Mouse (Mus musculus) limb, embryonic 14.5 days (tissue): ENCODE measurements around the gene Palld. TPM values are rescaled to one million over a fixed set of nuclear protein-coding genes. Genes with fewer than 3 reads are reported as not detected.

Experiments
- ATAC-seq: fragments of 200-750 bp; cut with Nextera tagmentation; 2 replicates; pipeline ENCODE4 v1.8.0; 2017; ENCODE audit warnings: low read depth, moderate number of reproducible peaks, moderate TSS enrichment; ENCODE audit not compliant: low FRiP score
- DNase-seq: peaks from one replicate; pipeline ENCODE4 v3.0.0-alpha.2; 2015; ENCODE audit warnings: low spot score
- H3K27ac ChIP-seq: fragments of 300-500 bp; sonication (generic); replicated peaks from 2 replicates; pipeline ENCODE4 v1.5.1; 2014; ENCODE audit warnings: low read depth, mild to moderate bottlenecking, low read length, moderate library complexity, mixed read lengths
- H3K27me3 ChIP-seq: fragments of 300-500 bp; sonication (generic); 2 replicates; pipeline ENCODE4 v1.6.1; 2014; ENCODE audit warnings: low read length, mixed read lengths; ENCODE audit not compliant: control insufficient read depth, insufficient read depth
- H3K36me3 ChIP-seq: fragments of 300-500 bp; sonication (generic); 2 replicates; pipeline ENCODE4 v1.6.1; 2014; ENCODE audit warnings: mild to moderate bottlenecking, low read length, moderate library complexity, mixed read lengths; ENCODE audit not compliant: control insufficient read depth, insufficient read depth
- H3K4me1 ChIP-seq: fragments of 300-500 bp; sonication (generic); 2 replicates; pipeline ENCODE4 v1.6.1; 2014; ENCODE audit warnings: antibody characterized with exemption, low read length, mixed read lengths; ENCODE audit not compliant: control insufficient read depth, insufficient read depth
- H3K4me2 ChIP-seq: fragments of 300-500 bp; sonication (generic); replicated peaks from 2 replicates; pipeline ENCODE4 v1.6.1; 2014; ENCODE audit warnings: low read depth, mild to moderate bottlenecking, low read length, moderate library complexity; ENCODE audit not compliant: severe bottlenecking
- H3K4me3 ChIP-seq: fragments of 300-500 bp; sonication (generic); replicated peaks from 2 replicates; pipeline ENCODE4 v1.5.1; 2014; ENCODE audit warnings: low read length
- H3K9ac ChIP-seq: fragments of 300-500 bp; sonication (generic); 2 replicates; pipeline ENCODE4 v1.6.1; 2014; ENCODE audit warnings: mild to moderate bottlenecking, low read depth, low read length, moderate library complexity; ENCODE audit not compliant: severe bottlenecking
- H3K9me3 ChIP-seq: fragments of 300-500 bp; sonication (generic); 2 replicates; pipeline ENCODE4 v1.6.1; 2016; ENCODE audit warnings: low read length; ENCODE audit not compliant: control insufficient read depth
- POLR2A ChIP-seq: fragments of 200-500 bp; IDR thresholded peaks from 2 replicates; pipeline ENCODE4 v1.8.0; 2012; ENCODE audit warnings: inconsistent platforms, mild to moderate bottlenecking, moderate library complexity, borderline replicate concordance; ENCODE audit not compliant: insufficient read depth, insufficient read length; ENCODE audit errors: extremely low read depth
- WGBS: fragments of 180-500 bp; shearing (Covaris S2); extraction: QIAGEN DNeasy Blood & Tissue Kit; methylation state at CpG from one replicate; pipeline ENCODE4 v1.1.7; 2014; 5-methylcytosine and 5-hydroxymethylcytosine counted together
- polyA plus RNA-seq, 2 experiments: library from polyadenylated mRNA; depleted of rRNA in 1 of 2; stranded (reverse) in 1 of 2; unstranded in 1 of 2; fragments of >200 nt; fragmentation: Nextera tagmentation in 1 of 2; extraction: Ambion mirVana in 1 of 2; gene quantifications; 2 replicates each; pipeline versions ENCODE4 v1.2.1 to v1.2.3; 2012 to 2014

Palld gene
- polyA plus RNA-seq, 2 experiments, result 61.4 to 99.0 TPM

- 12% methylated on average over 4 of the region's 4 CpGs for WGBS
- H3K4me3 ChIP-seq, result no peak overlapping the region
- no peak overlapping the region for H3K9ac ChIP-seq
- peaks cover 25% of the 10 kb centered on the region for H3K4me1 ChIP-seq
- peak; percentile 28; the same call in 1 of the 2 replicates for ATAC-seq
- no peaks in the 10 kb centered on the region for H3K36me3 ChIP-seq
- TF ChIP-seq POLR2A, result no peak
- H3K4me2 ChIP-seq, result peak overlapping the region; percentile 29; the same call in 1 of the 2 replicates
- H3K27me3 ChIP-seq, result no peaks in the 10 kb centered on the region
- DNase-seq, result peak; percentile 64
- peak overlapping the region; percentile 14; the same call in 1 of the 2 replicates for H3K27ac ChIP-seq
- no peaks in the 10 kb centered on the region for H3K9me3 ChIP-seq
These were observed 57.9 kb downstream of the Palld start for GRCm38 (mm10) chr8:61844575-61844974.

GRCm38 (mm10) chr8:61843776-61844175, 58.7 kb downstream of the Palld start:
- no peak overlapping the region for H3K4me2 ChIP-seq

GRCm38 (mm10) chr8:61833211-61833610, 69.3 kb downstream of the Palld start:
- no peak for TF ChIP-seq POLR2A
- WGBS, result 80% methylated on average over 3 of the region's 3 CpGs
- ATAC-seq (no peak), DNase-seq (no peak)
- Histone ChIP-seq H3K9me3 (no peaks in the 10 kb centered on the region), H3K4me1 (peaks cover 19% of the 10 kb centered on the region), H3K27ac (no peak overlapping the region), H3K36me3 (no peaks in the 10 kb centered on the region), H3K4me3 (no peak overlapping the region), H3K9ac (no peak overlapping the region), H3K27me3 (no peaks in the 10 kb centered on the region), H3K4me2 (no peak overlapping the region)

More at GRCm38 (mm10) chr8:61843776-61844175, 58.7 kb downstream of the Palld start:
- ATAC-seq, result no peak
- H3K27me3 ChIP-seq, result no peaks in the 10 kb centered on the region
- peaks cover 20% of the 10 kb centered on the region for H3K4me1 ChIP-seq
- H3K36me3 ChIP-seq, result no peaks in the 10 kb centered on the region
- WGBS, result 51% methylated on average over 8 of the region's 8 CpGs
- no peaks in the 10 kb centered on the region for H3K9me3 ChIP-seq
- H3K4me3 ChIP-seq, result no peak overlapping the region
- H3K9ac ChIP-seq, result no peak overlapping the region
- TF ChIP-seq POLR2A, result no peak
- no peak for DNase-seq
- H3K27ac ChIP-seq, result no peak overlapping the region

GRCm38 (mm10) chr8:61831944-61832343, 70.5 kb downstream of the Palld start:
- 33% methylated on average over 4 of the region's 4 CpGs for WGBS
- peaks cover 19% of the 10 kb centered on the region for H3K4me1 ChIP-seq
- no peaks in the 10 kb centered on the region for H3K27me3 ChIP-seq
- H3K9ac ChIP-seq, result no peak overlapping the region
- no peak overlapping the region for H3K27ac ChIP-seq
- no peak overlapping the region for H3K4me3 ChIP-seq
- ATAC-seq (peak; percentile 74), DNase-seq (peak; percentile 53)
- no peaks in the 10 kb centered on the region for H3K36me3 ChIP-seq
- H3K9me3 ChIP-seq, result no peaks in the 10 kb centered on the region
- TF ChIP-seq POLR2A, result no peak
- H3K4me2 ChIP-seq, result no peak overlapping the region

- DNase-seq (no peak), ATAC-seq (no peak)
- no peaks in the 10 kb centered on the region for H3K9me3 ChIP-seq
- H3K27me3 ChIP-seq, result no peaks in the 10 kb centered on the region
- no peaks in the 10 kb centered on the region for H3K36me3 ChIP-seq
- no peak for TF ChIP-seq POLR2A
- no peak overlapping the region for H3K27ac ChIP-seq
- H3K4me3 ChIP-seq, result no peak overlapping the region
- no peak overlapping the region for H3K9ac ChIP-seq
- 16% methylated on average over 6 of the region's 6 CpGs for WGBS
- no peak overlapping the region for H3K4me2 ChIP-seq
- H3K4me1 ChIP-seq, result peaks cover 19% of the 10 kb centered on the region
These were observed 71.7 kb downstream of the Palld start for GRCm38 (mm10) chr8:61830821-61831220.

GRCm38 (mm10) chr8:61824563-61824962, 77.9 kb downstream of the Palld start:
- no peaks in the 10 kb centered on the region for H3K36me3 ChIP-seq
- no peak for TF ChIP-seq POLR2A
- no peak overlapping the region for H3K4me2 ChIP-seq
- H3K4me1 ChIP-seq, result peaks cover 17% of the 10 kb centered on the region
- H3K9me3 ChIP-seq, result no peaks in the 10 kb centered on the region
- DNase-seq (no peak), ATAC-seq (no peak)
- no peak overlapping the region for H3K4me3 ChIP-seq
- no peaks in the 10 kb centered on the region for H3K27me3 ChIP-seq
- no peak overlapping the region for H3K27ac ChIP-seq
- whole genome bisulfite sequencing, result 70% methylated on average over 3 of the region's 3 CpGs
- H3K9ac ChIP-seq, result no peak overlapping the region
